Mouse (Mus musculus) CH12.LX (cell line): ENCODE measurements around the gene Rnf144b. TPM values are rescaled to one million over a fixed set of nuclear protein-coding genes. Genes with fewer than 3 reads are reported as not detected.
A peak's percentile ranks its signal among the peaks of the same experiment; 100 is the strongest.

Source experiments
- DNase-seq: peaks from one replicate; pipeline ENCODE4 v3.0.0-alpha.2; 2013; ENCODE audit errors: extremely low read depth
- H3K27ac ChIP-seq: 2 replicates; pipeline ENCODE4 v1.5.1; 2012; ENCODE audit warnings: low read depth, mild to moderate bottlenecking, control low read depth, moderate library complexity; ENCODE audit not compliant: insufficient read depth
- H3K27me3 ChIP-seq: replicated peaks from 2 replicates; pipeline ENCODE3; 2012; ENCODE audit warnings: inconsistent platforms
- H3K36me3 ChIP-seq, 2 experiments: replicated peaks in 1 of 2; 2 replicates each; pipeline versions ENCODE3 to v1.6.1; 2012; ENCODE audit warnings: inconsistent platforms in 1 of 2, low read length in 1 of 2, mild to moderate bottlenecking in 1 of 2, mixed read lengths in 1 of 2, moderate library complexity in 1 of 2; ENCODE audit not compliant: control insufficient read depth in 1 of 2, insufficient read depth in 1 of 2
- H3K4me1 ChIP-seq, 2 experiments: 2 replicates each; pipeline ENCODE4 v1.6.1; 2012; ENCODE audit warnings: inconsistent platforms in 1 of 2, moderate library complexity in 1 of 2; ENCODE audit not compliant: insufficient read depth in 2 of 2, control insufficient read depth in 1 of 2
- H3K4me2 ChIP-seq: 2 replicates; pipeline ENCODE4 v1.6.1; 2012; ENCODE audit warnings: low read depth, mild to moderate bottlenecking, control low read depth; ENCODE audit not compliant: poor library complexity, insufficient read depth, severe bottlenecking
- H3K4me3 ChIP-seq, 3 experiments: fragments of 150-350 bp in 1 of 3; sonication (generic) in 1 of 3; replicated peaks in 1 of 3; 2 replicates each; pipeline versions ENCODE3 to v1.5.1; 2011 to 2012; ENCODE audit warnings: low read depth in 2 of 3, low read length in 2 of 3, mild to moderate bottlenecking in 2 of 3, moderate library complexity in 2 of 3, control low read depth in 1 of 3, improper control_type of control experiment in 1 of 3, inconsistent platforms in 1 of 3, mixed read lengths in 1 of 3; ENCODE audit not compliant: poor library complexity in 1 of 3
- H3K79me2 ChIP-seq: replicated peaks from 2 replicates; pipeline ENCODE4 v1.6.1; 2012; ENCODE audit warnings: mild to moderate bottlenecking, moderate library complexity; ENCODE audit not compliant: control insufficient read depth, poor library complexity, insufficient read depth, severe bottlenecking; ENCODE audit errors: extremely low read depth
- H3K9ac ChIP-seq: 2 replicates; pipeline ENCODE4 v1.6.1; 2012; ENCODE audit warnings: low read depth, mild to moderate bottlenecking, control low read depth, moderate library complexity; ENCODE audit not compliant: insufficient read depth
- H3K9me3 ChIP-seq: replicated peaks from 2 replicates; pipeline ENCODE3; 2012; ENCODE audit warnings: low read length, inconsistent platforms, mixed read lengths
- BHLHE40 ChIP-seq: IDR thresholded peaks from 2 replicates; pipeline ENCODE4 v1.6.1; 2011; ENCODE audit warnings: mild to moderate bottlenecking, low read depth, low read length, improper control_type of control experiment
- CHD1 ChIP-seq: IDR thresholded peaks from 2 replicates; pipeline ENCODE4 v1.6.1; 2012; ENCODE audit warnings: low read depth, low read length, improper control_type of control experiment, inconsistent platforms
- E2F4 ChIP-seq: IDR thresholded peaks from 2 replicates; pipeline ENCODE4 v1.6.1; 2011; ENCODE audit warnings: low read depth, low read length, improper control_type of control experiment; ENCODE audit not compliant: insufficient replicate concordance
- EP300 ChIP-seq: IDR thresholded peaks from 2 replicates; pipeline ENCODE4 v1.6.1; 2011; ENCODE audit warnings: low read length, improper control_type of control experiment
- GABPA ChIP-seq: IDR thresholded peaks from 2 replicates; pipeline ENCODE4 v1.6.1; 2012; ENCODE audit warnings: low read depth, low read length, improper control_type of control experiment, inconsistent platforms; ENCODE audit not compliant: insufficient replicate concordance
- JUN ChIP-seq: IDR thresholded peaks from 2 replicates; pipeline ENCODE4 v1.6.1; 2011; ENCODE audit warnings: low read depth, mild to moderate bottlenecking, low read length, improper control_type of control experiment, moderate library complexity; ENCODE audit not compliant: insufficient read depth
- JUND ChIP-seq: conservative IDR thresholded peaks from 2 replicates; pipeline ENCODE4 v1.6.1; 2011; ENCODE audit warnings: low read depth, low read length, improper control_type of control experiment
- KAT2A ChIP-seq: IDR thresholded peaks from 2 replicates; pipeline ENCODE4 v1.6.1; 2012; ENCODE audit warnings: low read length, improper control_type of control experiment, inconsistent platforms; ENCODE audit not compliant: insufficient replicate concordance
- MAFK ChIP-seq: IDR thresholded peaks from 2 replicates; pipeline ENCODE4 v1.6.1; 2011; ENCODE audit warnings: low read length, improper control_type of control experiment; ENCODE audit not compliant: insufficient replicate concordance
- MAX ChIP-seq: IDR thresholded peaks from 2 replicates; pipeline ENCODE4 v1.6.1; 2011; ENCODE audit warnings: low read length, improper control_type of control experiment
- MAZ ChIP-seq: IDR thresholded peaks from 2 replicates; pipeline ENCODE4 v1.6.1; 2012; ENCODE audit warnings: low read depth, mild to moderate bottlenecking, inconsistent platforms, low read length, improper control_type of control experiment, moderate library complexity
- MEF2A ChIP-seq: IDR thresholded peaks from 2 replicates; pipeline ENCODE4 v1.6.1; 2014; ENCODE audit warnings: low read depth, mild to moderate bottlenecking, inconsistent platforms, low read length, improper control_type of control experiment, borderline replicate concordance
- MYC ChIP-seq: IDR thresholded peaks from 2 replicates; pipeline ENCODE4 v1.6.1; 2011; ENCODE audit warnings: low read depth, mild to moderate bottlenecking, improper control_type of control experiment, low read length
- NRF1 ChIP-seq: IDR thresholded peaks from 2 replicates; pipeline ENCODE4 v1.6.1; 2014; ENCODE audit warnings: low read depth, mild to moderate bottlenecking, inconsistent platforms, low read length, improper control_type of control experiment, moderate library complexity
- PAX5 ChIP-seq: IDR thresholded peaks from 2 replicates; pipeline ENCODE4 v1.6.1; 2012; ENCODE audit warnings: low read length, inconsistent platforms, mixed read lengths
- POLR2A ChIP-seq: IDR thresholded peaks from 2 replicates; pipeline ENCODE4 v1.6.1; 2011; ENCODE audit warnings: low read depth, mild to moderate bottlenecking, improper control_type of control experiment, low read length
- RCOR1 ChIP-seq: conservative IDR thresholded peaks from 2 replicates; pipeline ENCODE4 v1.6.1; 2012; ENCODE audit warnings: low read depth, mild to moderate bottlenecking, inconsistent platforms, low read length, improper control_type of control experiment
- SIN3A ChIP-seq: IDR thresholded peaks from 2 replicates; pipeline ENCODE4 v1.6.1; 2012; ENCODE audit warnings: low read length, improper control_type of control experiment, inconsistent platforms
- SMC3 ChIP-seq: IDR thresholded peaks from 2 replicates; pipeline ENCODE4 v1.6.1; 2011; ENCODE audit warnings: low read depth, low read length, improper control_type of control experiment
- TBP ChIP-seq: conservative IDR thresholded peaks from 2 replicates; pipeline ENCODE4 v1.6.1; 2011; ENCODE audit warnings: low read depth, low read length, improper control_type of control experiment
- TCF12 ChIP-seq: IDR thresholded peaks from 2 replicates; pipeline ENCODE4 v1.6.1; 2014; ENCODE audit warnings: low read depth, mild to moderate bottlenecking, inconsistent platforms, low read length, improper control_type of control experiment
- ZC3H11A ChIP-seq: IDR thresholded peaks from 2 replicates; pipeline ENCODE4 v1.6.1; 2012; ENCODE audit warnings: low read depth, mild to moderate bottlenecking, inconsistent platforms, low read length, improper control_type of control experiment
- ZNF384 ChIP-seq: IDR thresholded peaks from 2 replicates; pipeline ENCODE4 v1.6.1; 2012; ENCODE audit warnings: low read depth, low read length, improper control_type of control experiment, inconsistent platforms
- dilution Hi-C: fragments of 300-500 bp; cut with MboI; formaldehyde crosslinking; loops from 2 replicates; pipeline ENCODE4 v1.14.3; 2020; ENCODE audit warnings: low sequenced_read_pairs; ENCODE audit not compliant: extremely low pct_unique_long_range_greater_than_20kb, extremely low pct_ligation_motif_present
- in situ Hi-C: fragments of 300-500 bp; cut with MboI; formaldehyde crosslinking; loops from 3 replicates; pipeline ENCODE4 v1.14.3; 2019; ENCODE audit warnings: low sequenced_read_pairs, low pct_ligation_motif_present, low pct_unique_long_range_greater_than_20kb, mixed read lengths
- polyA plus RNA-seq: library from polyadenylated mRNA; unstranded; fragments of >175 nt; gene quantifications from 2 replicates; pipeline ENCODE4 v1.2.1, GENCODE M21; 2012; ENCODE audit warnings: low read depth; ENCODE audit not compliant: insufficient read length
- total RNA-seq, 2 experiments: library from RNA; depleted of rRNA; stranded (reverse); fragments of 300-350 nt in 1 of 2; fragments of >200 nt in 1 of 2; gene quantifications; 2 replicates each; pipeline ENCODE4 v1.2.3; 2012 to 2014

Gene Rnf144b
- total and polyA plus RNA-seq, 3 experiments, result not detected

GRCm38 (mm10) chr13:47272928-47273327 lies 150.5 kb downstream of the Rnf144b start:
- DNase-seq, result peak; percentile 8
- no peak for TF ChIP-seq KAT2A
- no peak for TF ChIP-seq JUND
- no peak for TF ChIP-seq ZNF384
- TF ChIP-seq EP300, result no peak
- no peak for TF ChIP-seq ZC3H11A
- no peak for TF ChIP-seq TBP
- TF ChIP-seq SMC3, result no peak
- TF ChIP-seq TCF12, result no peak

GRCm38 (mm10) chr13:47273487-47273886 lies 151.0 kb downstream of the Rnf144b start:
- Histone ChIP-seq H3K36me3 (no peaks in the 10 kb centered on the region), H3K27ac (no peak overlapping the region), H3K4me1 (peaks cover 0 to 12% of the 10 kb centered on the region in 2 experiments; a peak in 2 of 4 replicates), H3K4me3 (no peak overlapping the region)
- TF ChIP-seq MEF2A, result no peak
- TF ChIP-seq JUN, result no peak
- no peak for TF ChIP-seq POLR2A
- TF ChIP-seq ZNF384, result no peak
- no peak for TF ChIP-seq MAX
- TF ChIP-seq MYC, result no peak
- TF ChIP-seq MAZ, result no peak
- TF ChIP-seq CHD1, result no peak
- no peak for TF ChIP-seq EP300
- no peak for TF ChIP-seq GABPA
- no peak for TF ChIP-seq SMC3
- no peak for TF ChIP-seq TCF12
- no peak for TF ChIP-seq SIN3A
- TF ChIP-seq NRF1, result no peak
- no peak for TF ChIP-seq E2F4
- no peak for TF ChIP-seq RCOR1
- TF ChIP-seq MAFK, result no peak
- no peak for TF ChIP-seq BHLHE40
- TF ChIP-seq PAX5, result no peak
- TF ChIP-seq, all 38 proteins: peak for 0
- Histone ChIP-seq H3K9me3 (no peaks in the 10 kb centered on the region), H3K4me2 (no peak overlapping the region), H3K9ac (no peak overlapping the region), H3K27me3 (no peaks in the 10 kb centered on the region), H3K79me2 (no peaks in the 10 kb centered on the region)
- dilution Hi-C loops (no loop called here), in situ Hi-C loops (no loop called here)
- peak; percentile 31 for DNase-seq

More at GRCm38 (mm10) chr13:47272928-47273327, 150.5 kb downstream of the Rnf144b start:
- no peak overlapping the region for H3K9ac ChIP-seq
- H3K9me3 ChIP-seq, result no peaks in the 10 kb centered on the region
- no peaks in the 10 kb centered on the region for H3K27me3 ChIP-seq
- no peak overlapping the region for H3K27ac ChIP-seq
- in situ Hi-C loops, result no loop called here
- dilution Hi-C loops, result no loop called here
- H3K4me3 ChIP-seq, result no peak overlapping the region
- H3K79me2 ChIP-seq, result no peaks in the 10 kb centered on the region
- H3K4me2 ChIP-seq, result no peak overlapping the region
- H3K36me3 ChIP-seq, result no peaks in the 10 kb centered on the region
- peaks cover 0 to 12% of the 10 kb centered on the region in 2 experiments; a peak in 2 of 4 replicates for H3K4me1 ChIP-seq
